Mouse (Mus musculus) myocyte (in vitro differentiated cells): ENCODE measurements around the gene Rspo1. TPM values are rescaled to one million over a fixed set of nuclear protein-coding genes. Genes with fewer than 3 reads are reported as not detected.

Experiments used
- H3K27me3 ChIP-seq: one replicate; pipeline ENCODE4 v1.6.1; 2011; ENCODE audit not compliant: control insufficient read depth, insufficient read depth, insufficient read length
- H3K36me3 ChIP-seq: one replicate; pipeline ENCODE4 v1.6.1; 2011; ENCODE audit not compliant: control insufficient read depth, insufficient read depth
- H3K4me2 ChIP-seq: one replicate; pipeline ENCODE4 v1.6.1; 2011; ENCODE audit warnings: low read depth, control low read depth
- H3K4me3 ChIP-seq: one replicate; pipeline ENCODE4 v1.5.1; 2011; ENCODE audit warnings: mild to moderate bottlenecking, control low read depth, moderate library complexity
- H3K79me2 ChIP-seq: one replicate; pipeline ENCODE4 v1.6.1; 2011; ENCODE audit not compliant: control insufficient read depth, insufficient read depth
- H3ac ChIP-seq: one replicate; pipeline ENCODE4 v1.6.1; 2011; ENCODE audit not compliant: control insufficient read depth, insufficient read length
- CEBPB ChIP-seq: IDR thresholded peaks from 2 replicates; pipeline ENCODE4 v1.6.1; 2011; ENCODE audit warnings: mild to moderate bottlenecking, moderate library complexity; ENCODE audit not compliant: poor library complexity, insufficient read depth, severe bottlenecking
- E2F4 ChIP-seq: IDR thresholded peaks from one replicate; pipeline ENCODE4 v1.6.1; 2011; ENCODE audit warnings: mild to moderate bottlenecking, control low read depth, moderate library complexity; ENCODE audit not compliant: insufficient read depth
- MAX ChIP-seq: IDR thresholded peaks from one replicate; pipeline ENCODE4 v1.6.1; 2011; ENCODE audit warnings: low read depth, mild to moderate bottlenecking, control low read depth
- MYOD1 ChIP-seq, 3 experiments: IDR thresholded peaks; one replicate each; pipeline ENCODE4 v1.6.1; 2011; ENCODE audit warnings: control low read depth in 2 of 3, low read depth in 2 of 3, mild to moderate bottlenecking in 2 of 3, moderate library complexity in 1 of 3; ENCODE audit not compliant: insufficient read length in 2 of 3, control insufficient read depth in 1 of 3
- MYOG ChIP-seq, 3 experiments: IDR thresholded peaks; one replicate each; pipeline ENCODE4 v1.6.1; 2011; ENCODE audit warnings: control low read depth in 2 of 3, low read depth in 2 of 3, mild to moderate bottlenecking in 2 of 3; ENCODE audit not compliant: insufficient read length in 2 of 3, control insufficient read depth in 1 of 3, insufficient read depth in 1 of 3
- POLR2A ChIP-seq: IDR thresholded peaks from one replicate; pipeline ENCODE4 v1.6.1; 2011; ENCODE audit warnings: low read depth, mild to moderate bottlenecking, control low read depth, moderate library complexity; ENCODE audit not compliant: insufficient read length
- POLR2AphosphoS2 ChIP-seq: IDR thresholded peaks from one replicate; pipeline ENCODE4 v1.6.1; 2011; ENCODE audit warnings: low read depth, control low read depth; ENCODE audit not compliant: insufficient read length
- REST ChIP-seq: IDR thresholded peaks from one replicate; pipeline ENCODE4 v1.6.1; 2011; ENCODE audit warnings: mild to moderate bottlenecking, control low read depth, moderate library complexity; ENCODE audit not compliant: insufficient read depth, insufficient read length
- SRF ChIP-seq: IDR thresholded peaks from one replicate; pipeline ENCODE4 v1.6.1; 2011; ENCODE audit warnings: low read depth; ENCODE audit not compliant: control insufficient read depth, insufficient read length
- TCF12 ChIP-seq: IDR thresholded peaks from one replicate; pipeline ENCODE4 v1.6.1; 2011; ENCODE audit warnings: mild to moderate bottlenecking, control low read depth; ENCODE audit not compliant: poor library complexity, insufficient read depth, severe bottlenecking
- TCF3 ChIP-seq: IDR thresholded peaks from one replicate; pipeline ENCODE4 v1.6.1; 2011; ENCODE audit warnings: low read depth, control low read depth; ENCODE audit not compliant: insufficient read length
- USF1 ChIP-seq: IDR thresholded peaks from one replicate; pipeline ENCODE4 v1.6.1; 2011; ENCODE audit warnings: low read depth, mild to moderate bottlenecking, control low read depth, moderate library complexity
- polyA plus RNA-seq: library from polyadenylated mRNA; unstranded; fragments of >200 nt; fragmentation: generic; extraction: Trizol; gene quantifications from one replicate; pipeline ENCODE4 v1.2.1, GENCODE M21; 2012; ENCODE audit warnings: missing spikeins

Rspo1 gene
- polyA plus RNA-seq, 1 experiment: 0.02 TPM

- no peak overlapping the region for H3K4me2 ChIP-seq
- H3K36me3 ChIP-seq: no peaks in the 10 kb centered on the region
- no peak overlapping the region for H3K4me3 ChIP-seq
- H3ac ChIP-seq: no peak overlapping the region
- peaks cover 75% of the 10 kb centered on the region for H3K27me3 ChIP-seq
- H3K79me2 ChIP-seq: no peaks in the 10 kb centered on the region
- TF ChIP-seq CEBPB: no peak
- TF ChIP-seq MYOG (IDR thresholded peaks at IDR 0.05; ENCODE audit: control insufficient read depth in 1 of 3, insufficient read depth in 1 of 3, insufficient read length in 2 of 3, low read depth in 2 of 3): no peak
- TF ChIP-seq E2F4: no peak
- TF ChIP-seq TCF3: no peak
- no peak for TF ChIP-seq REST
- TF ChIP-seq SRF: no peak
- no peak for TF ChIP-seq USF1
- TF ChIP-seq TCF12: no peak
- no peak for TF ChIP-seq MAX
- no peak for TF ChIP-seq MYOD1 (IDR thresholded peaks at IDR 0.05; ENCODE audit: control insufficient read depth in 1 of 3, insufficient read length in 2 of 3, low read depth in 2 of 3)
- TF ChIP-seq POLR2AphosphoS2: no peak
- TF ChIP-seq POLR2A: no peak
Observed at GRCm38 (mm10) chr4:125017431-125017830, 31.2 kb downstream of the Rspo1 start.

- no peak overlapping the region for H3ac ChIP-seq
- peaks cover 59% of the 10 kb centered on the region for H3K27me3 ChIP-seq
- no peaks in the 10 kb centered on the region for H3K36me3 ChIP-seq
- TF ChIP-seq REST: no peak
- TF ChIP-seq TCF12: no peak
- no peak for TF ChIP-seq USF1
- TF ChIP-seq SRF: no peak
- TF ChIP-seq MAX: no peak
- no peak for TF ChIP-seq MYOD1 (IDR thresholded peaks at IDR 0.05; ENCODE audit: control insufficient read depth in 1 of 3, insufficient read length in 2 of 3, low read depth in 2 of 3)
- TF ChIP-seq TCF3: no peak
- TF ChIP-seq E2F4: no peak
- no peak for TF ChIP-seq POLR2A
- TF ChIP-seq CEBPB: no peak
- TF ChIP-seq MYOG (IDR thresholded peaks at IDR 0.05; ENCODE audit: control insufficient read depth in 1 of 3, insufficient read depth in 1 of 3, insufficient read length in 2 of 3, low read depth in 2 of 3): no peak
- no peak overlapping the region for H3K4me3 ChIP-seq
- no peak overlapping the region for H3K4me2 ChIP-seq
- H3K79me2 ChIP-seq: no peaks in the 10 kb centered on the region
Observed at GRCm38 (mm10) chr4:125020780-125021538, 34.7 kb downstream of the Rspo1 start.

- Histone ChIP-seq H3K36me3 (peaks cover 10% of the 10 kb centered on the region), H3K27me3 (peaks cover 14% of the 10 kb centered on the region), H3K79me2 (peaks cover 47% of the 10 kb centered on the region), H3K4me3 (peak overlapping the region; percentile 85), H3K4me2 (peak overlapping the region; percentile 88), H3ac (peak overlapping the region; percentile 81)
- TF ChIP-seq REST: no peak
- no peak for TF ChIP-seq TCF12
- peak; percentile 24 for TF ChIP-seq E2F4
- no peak for TF ChIP-seq MAX
- peak in 1 of 3 experiments; percentile 7 for TF ChIP-seq MYOG (IDR thresholded peaks at IDR 0.05; ENCODE audit: control insufficient read depth in 1 of 3, insufficient read depth in 1 of 3, insufficient read length in 2 of 3, low read depth in 2 of 3)
- peak; percentile 97 for TF ChIP-seq POLR2A
- no peak for TF ChIP-seq USF1
- peak; percentile 97 for TF ChIP-seq POLR2AphosphoS2
- TF ChIP-seq TCF3: no peak
- TF ChIP-seq CEBPB: no peak
- peak in 1 of 3 experiments; percentile 35 for TF ChIP-seq MYOD1 (IDR thresholded peaks at IDR 0.05; ENCODE audit: control insufficient read depth in 1 of 3, insufficient read length in 2 of 3, low read depth in 2 of 3)
- TF ChIP-seq SRF: no peak
Observed at GRCm38 (mm10) chr4:125029891-125030614, 43.8 kb downstream of the Rspo1 start.

DNA sequence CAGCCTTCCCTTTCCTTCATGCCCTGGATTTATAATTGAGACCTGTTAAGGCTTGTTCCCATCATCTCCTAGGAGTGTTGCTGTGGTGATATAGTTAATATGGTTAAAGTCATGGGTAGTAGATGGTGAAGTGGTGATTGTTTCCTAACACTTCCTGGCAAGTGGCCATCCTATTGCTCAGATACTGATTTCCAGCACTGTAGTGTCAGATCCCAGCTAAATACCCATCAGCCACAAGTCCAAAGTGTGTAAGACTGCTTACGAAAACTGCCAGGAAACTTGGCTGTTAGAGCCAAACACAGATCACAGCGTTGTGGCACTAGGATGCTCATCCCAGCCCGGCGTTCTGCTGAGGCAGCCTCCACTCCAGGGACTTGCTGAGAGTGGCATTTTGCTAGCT lies 48.1 kb downstream of the Rspo1 start:
- Histone ChIP-seq H3K4me3 (no peak overlapping the region), H3ac (no peak overlapping the region), H3K36me3 (peaks cover 36% of the 10 kb centered on the region), H3K4me2 (no peak overlapping the region), H3K79me2 (peaks cover 63% of the 10 kb centered on the region), H3K27me3 (no peaks in the 10 kb centered on the region)
- no peak for TF ChIP-seq MAX
- no peak for TF ChIP-seq TCF12
- TF ChIP-seq TCF3: no peak
- TF ChIP-seq E2F4: no peak
- TF ChIP-seq MYOD1 (IDR thresholded peaks at IDR 0.05; ENCODE audit: control insufficient read depth in 1 of 3, insufficient read length in 2 of 3, low read depth in 2 of 3): no peak
- no peak for TF ChIP-seq USF1
- no peak for TF ChIP-seq SRF
- no peak for TF ChIP-seq MYOG (IDR thresholded peaks at IDR 0.05; ENCODE audit: control insufficient read depth in 1 of 3, insufficient read depth in 1 of 3, insufficient read length in 2 of 3, low read depth in 2 of 3)
- no peak for TF ChIP-seq CEBPB
- TF ChIP-seq POLR2A: no peak
- no peak for TF ChIP-seq POLR2AphosphoS2
- TF ChIP-seq REST: no peak
